Mouse (Mus musculus) cerebellum, postnatal 14 days (tissue): Measurements from ENCODE around the gene Borcs8.

Experiments
- DNase-seq, 2 experiments: peaks; one replicate each; pipeline ENCODE4 v3.0.0; 2021; ENCODE audit warnings: mixed read lengths in 2 of 2

Gene Borcs8

DNA sequence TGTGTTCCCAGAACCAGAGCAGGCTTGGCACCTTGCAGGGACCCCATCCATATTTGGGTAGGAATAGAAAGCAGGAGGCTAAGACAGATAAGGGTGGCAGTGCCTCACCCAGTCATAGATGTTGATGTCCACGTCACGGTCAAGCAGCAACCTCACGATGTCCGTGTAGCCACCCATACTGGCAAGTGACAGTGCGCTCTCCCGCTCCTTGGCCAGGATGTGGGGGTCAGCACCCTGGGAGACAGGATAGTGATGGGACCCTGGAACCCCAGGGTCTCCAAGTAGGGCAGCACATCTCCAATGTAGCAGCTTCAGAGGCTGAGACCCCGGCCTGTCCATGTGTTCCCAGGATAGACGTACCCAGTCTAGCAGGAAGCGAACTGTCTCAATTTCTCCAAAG lies 4.4 kb upstream of the Borcs8 start:
- no peak for DNase-seq

- DNase-seq: no peak
Measured at GRCm38 (mm10) chr8:70136591-70136990, 2.7 kb upstream of the Borcs8 start.

GRCm38 (mm10) chr8:70137890-70138289 lies 1.4 kb upstream of the Borcs8 start:
- no peak for DNase-seq

DNA sequence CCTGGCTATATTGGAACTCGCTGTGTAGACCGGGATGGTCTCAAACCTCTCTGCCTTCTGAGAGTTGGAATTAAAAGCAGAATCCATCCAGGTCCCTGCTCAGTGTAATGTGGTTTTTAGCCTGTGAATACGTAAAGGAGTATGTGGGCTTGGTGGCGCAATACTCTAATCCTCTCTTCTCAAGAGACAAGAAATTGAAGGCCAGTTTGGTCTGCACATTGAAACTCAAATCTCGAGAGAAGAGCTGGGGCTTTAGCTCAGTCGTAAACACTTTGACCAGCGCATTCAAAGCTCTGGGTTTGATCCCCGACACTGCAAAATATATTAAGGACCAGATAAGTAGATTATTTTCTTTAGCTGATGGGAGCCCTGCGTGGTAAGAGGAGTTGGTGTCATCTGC lies 682 bp downstream of the Borcs8 start:
- DNase-seq: no peak

DNA sequence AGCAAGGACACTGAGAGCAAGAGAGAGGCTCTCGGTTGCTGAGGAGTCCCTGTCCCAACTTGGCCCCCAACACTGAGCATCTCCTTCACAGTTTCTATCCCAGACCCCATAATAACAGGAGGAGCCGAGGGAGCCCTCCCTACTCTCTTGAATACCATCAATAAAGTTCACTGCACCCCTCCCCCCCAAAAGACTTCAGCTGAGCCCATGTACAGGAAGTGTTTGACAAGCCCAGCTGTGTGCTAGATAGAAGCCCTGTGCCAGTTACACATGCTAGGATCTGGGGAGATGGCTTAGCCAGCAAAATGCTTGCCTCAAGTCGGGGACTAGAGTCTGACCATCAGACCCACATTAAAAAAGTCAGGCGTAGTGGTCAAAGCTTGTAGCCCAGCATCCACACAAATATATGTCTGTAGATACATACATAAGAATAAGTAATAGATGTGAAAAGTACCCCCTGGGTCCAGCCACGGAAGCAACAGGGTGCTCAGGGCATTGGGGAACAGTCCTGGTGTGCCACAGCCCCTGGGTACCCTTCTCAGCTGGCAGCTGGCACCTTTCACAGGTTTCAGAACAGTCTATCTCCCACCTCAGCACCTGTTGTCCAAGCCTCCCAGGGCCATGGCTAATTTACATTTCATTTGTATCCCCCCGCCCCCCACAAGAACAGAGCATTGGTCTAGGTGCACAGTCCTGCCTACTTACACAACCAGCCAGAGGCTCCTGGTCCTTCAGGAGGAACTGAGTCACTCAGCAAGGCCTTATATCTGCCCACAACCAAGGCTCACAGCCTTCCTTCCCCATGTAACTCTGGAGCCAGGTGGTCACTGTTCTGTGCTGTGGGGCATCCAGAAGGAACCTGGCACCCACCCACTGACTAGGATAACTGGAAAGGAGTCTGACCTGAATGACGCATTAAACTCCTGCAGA lies 8.6 kb downstream of the Borcs8 start:
- no peak for DNase-seq

- DNase-seq: no peak
Measured at GRCm38 (mm10) chr8:70150158-70150557, 10.9 kb downstream of the Borcs8 start.

DNA sequence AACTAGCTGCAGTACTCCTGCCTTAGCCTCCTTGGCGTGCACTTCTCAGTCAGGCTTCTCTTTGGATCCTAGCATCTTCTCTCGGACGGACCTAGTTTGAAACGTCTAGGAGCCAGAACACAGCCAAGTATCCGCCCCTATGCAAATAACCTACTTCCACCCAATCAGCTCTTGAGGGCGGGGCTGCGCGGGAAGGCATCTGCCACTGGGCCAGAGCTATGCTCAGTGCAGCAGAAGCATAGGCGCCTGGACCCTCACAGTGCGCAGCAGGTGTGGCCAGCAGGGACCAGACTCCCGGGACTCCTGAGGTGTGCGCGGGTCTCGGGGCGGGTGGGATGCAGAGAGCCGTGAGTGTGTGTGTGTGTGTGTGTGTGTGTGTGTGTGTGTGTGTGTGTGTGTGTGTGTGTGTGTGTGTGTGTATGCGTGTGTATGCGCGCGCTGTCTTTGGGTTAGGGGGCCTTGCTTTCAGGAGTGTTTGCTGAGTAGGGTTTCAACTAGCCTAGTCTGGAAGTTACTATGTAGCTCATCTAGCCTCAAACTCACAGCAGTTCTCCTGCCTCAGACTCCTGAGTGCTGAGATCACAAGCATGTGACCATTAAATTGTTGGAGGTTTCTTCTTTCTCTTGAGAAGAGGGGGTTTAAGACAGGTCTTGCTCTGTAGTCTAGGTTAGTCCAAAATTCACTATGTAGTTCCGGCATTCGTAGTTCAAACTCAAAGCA lies 13.4 kb downstream of the Borcs8 start:
- DNase-seq: peak; percentile 63 to 74

DNA sequence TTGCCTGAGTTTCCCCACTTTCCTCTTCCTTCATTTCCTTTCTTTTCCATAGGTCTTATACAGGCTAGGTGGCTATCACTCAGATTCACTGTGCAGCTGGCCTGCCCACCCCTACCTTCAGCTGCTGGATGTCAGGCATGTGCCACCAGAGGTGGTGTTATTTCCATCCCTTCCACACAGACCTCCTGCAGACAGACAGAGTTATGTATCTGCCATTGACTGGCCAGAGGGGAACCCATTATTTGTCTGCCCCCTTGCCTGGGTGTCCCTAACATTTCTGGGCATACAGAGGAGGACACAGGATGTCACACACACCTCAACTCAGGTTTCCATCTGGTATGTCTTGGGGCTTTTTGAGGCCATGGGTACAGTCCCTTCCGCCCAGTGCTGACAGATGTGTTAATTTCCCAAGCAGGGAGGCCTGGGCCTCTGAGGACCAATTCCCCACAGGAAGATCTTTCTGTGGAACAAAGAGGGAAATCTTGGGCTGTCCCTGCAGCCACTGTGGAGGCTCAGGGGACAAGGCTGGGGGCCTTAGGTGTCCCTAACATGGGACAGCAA lies 18.0 kb downstream of the Borcs8 start:
- DNase-seq: no peak

- peak; percentile 57 to 60 for DNase-seq
Measured at GRCm38 (mm10) chr8:70158069-70158853, 19.0 kb downstream of the Borcs8 start.

DNA sequence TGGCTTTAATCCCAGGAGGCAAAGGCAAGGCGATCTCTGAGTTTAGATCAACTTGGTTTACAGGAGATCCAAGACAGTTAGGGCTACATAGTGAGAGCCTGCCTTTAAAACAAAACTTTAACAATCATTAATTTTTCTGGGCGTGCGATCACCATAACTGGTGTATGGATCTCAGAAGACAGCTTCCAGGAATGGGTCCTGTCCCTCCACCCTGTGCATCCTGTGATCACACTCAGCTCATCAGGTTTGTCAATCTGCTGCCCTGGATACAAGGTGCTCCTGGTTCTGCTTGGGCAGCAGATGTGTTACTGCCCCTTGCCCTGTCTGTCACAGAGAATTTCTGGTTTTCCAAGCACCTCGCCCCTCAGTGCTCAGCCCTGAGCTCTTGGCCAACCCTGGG lies 19.9 kb downstream of the Borcs8 start:
- no peak for DNase-seq

GRCm38 (mm10) chr8:70160015-70160414 lies 20.7 kb downstream of the Borcs8 start:
- no peak for DNase-seq

DNA sequence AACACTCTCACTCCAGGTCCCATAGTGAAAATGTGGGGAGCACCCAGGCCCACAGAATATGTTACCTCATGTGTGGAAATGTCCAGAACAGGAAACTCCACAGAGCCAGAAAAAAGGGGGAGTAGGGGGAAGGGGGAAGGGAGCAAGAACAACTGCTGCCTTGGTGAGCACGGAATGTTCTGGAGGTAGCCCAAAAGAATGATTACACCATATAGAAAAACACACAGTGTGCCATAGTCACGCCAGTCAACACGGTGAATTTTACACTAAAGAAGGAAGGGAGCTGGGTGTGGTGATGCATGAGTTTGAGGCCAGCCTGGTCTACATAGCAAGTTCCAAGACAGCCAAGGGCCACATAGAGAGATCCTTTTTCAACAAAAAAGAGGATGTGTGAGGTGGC lies 24.0 kb downstream of the Borcs8 start:
- no peak for DNase-seq

DNA sequence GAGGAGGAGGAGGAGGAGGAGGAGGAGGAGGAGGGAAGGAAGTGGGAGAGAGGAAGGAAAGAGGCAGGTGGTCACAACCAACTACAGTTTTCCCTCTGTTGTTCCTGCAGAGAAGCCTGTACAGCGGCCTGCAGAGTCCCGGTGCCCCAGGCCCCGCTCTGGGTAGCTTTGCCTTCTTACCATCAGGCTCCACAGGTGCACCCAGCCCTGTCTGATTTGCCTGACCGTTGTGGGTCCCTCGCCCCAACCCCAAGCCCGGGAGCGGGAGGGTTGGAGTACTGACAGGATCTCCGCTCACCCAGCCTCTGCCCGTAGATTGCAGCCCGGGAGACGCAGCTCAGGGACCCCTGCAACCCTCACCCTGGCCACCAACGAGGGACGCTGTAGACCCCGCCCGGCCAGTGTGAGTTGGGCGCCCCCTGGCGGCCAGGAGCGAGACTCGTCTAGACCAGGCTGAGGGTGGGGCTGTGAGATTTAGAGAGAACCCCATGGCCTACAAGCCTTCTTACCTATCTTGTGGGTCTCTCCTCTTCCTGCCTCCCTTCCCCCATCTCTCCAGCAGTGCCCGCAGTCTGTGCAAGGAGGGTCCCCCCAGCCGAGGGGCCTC lies 27.3 kb downstream of the Borcs8 start:
- peak; percentile 83 to 89 for DNase-seq

- no peak for DNase-seq
Measured at GRCm38 (mm10) chr8:70170116-70170515, 30.8 kb downstream of the Borcs8 start.

DNA sequence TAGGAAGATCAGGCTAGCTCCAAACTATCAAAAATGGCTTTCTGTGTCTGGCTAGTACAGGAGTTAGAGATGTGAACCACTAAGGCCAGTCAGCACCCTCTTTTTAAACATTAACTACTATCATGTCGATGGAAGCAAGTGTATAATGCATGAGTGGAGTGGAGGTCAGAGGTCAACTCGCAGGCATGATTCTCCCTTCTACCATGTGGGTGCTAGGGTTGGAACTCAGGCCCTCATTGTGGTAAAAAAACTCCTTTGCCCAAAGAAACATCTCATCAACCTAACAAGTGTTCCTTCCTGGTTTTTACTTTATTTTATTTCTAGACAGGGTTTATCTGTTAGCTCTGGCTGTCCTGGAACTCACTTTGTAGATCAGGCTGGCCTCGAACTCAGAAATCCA lies 31.4 kb downstream of the Borcs8 start:
- no peak for DNase-seq

DNA sequence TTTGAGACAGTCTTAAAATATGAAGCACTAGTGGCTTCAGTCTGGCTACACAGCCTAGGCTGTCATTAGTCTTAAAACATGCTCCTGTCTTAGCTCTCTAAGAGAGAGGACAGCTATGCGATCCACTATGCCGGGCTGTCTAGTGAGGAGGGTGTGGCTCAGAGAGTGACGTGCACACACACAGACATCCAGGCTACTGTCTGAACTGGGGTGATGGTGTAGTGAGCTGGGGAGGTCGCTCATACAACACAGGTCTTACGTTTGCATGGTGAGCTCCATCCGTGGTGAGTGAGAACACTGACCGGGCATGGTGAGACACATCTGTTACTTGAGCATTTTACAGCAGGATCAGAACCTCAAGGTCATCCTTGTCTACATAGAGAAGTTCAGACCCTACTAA lies 31.9 kb downstream of the Borcs8 start:
- DNase-seq: no peak

DNA sequence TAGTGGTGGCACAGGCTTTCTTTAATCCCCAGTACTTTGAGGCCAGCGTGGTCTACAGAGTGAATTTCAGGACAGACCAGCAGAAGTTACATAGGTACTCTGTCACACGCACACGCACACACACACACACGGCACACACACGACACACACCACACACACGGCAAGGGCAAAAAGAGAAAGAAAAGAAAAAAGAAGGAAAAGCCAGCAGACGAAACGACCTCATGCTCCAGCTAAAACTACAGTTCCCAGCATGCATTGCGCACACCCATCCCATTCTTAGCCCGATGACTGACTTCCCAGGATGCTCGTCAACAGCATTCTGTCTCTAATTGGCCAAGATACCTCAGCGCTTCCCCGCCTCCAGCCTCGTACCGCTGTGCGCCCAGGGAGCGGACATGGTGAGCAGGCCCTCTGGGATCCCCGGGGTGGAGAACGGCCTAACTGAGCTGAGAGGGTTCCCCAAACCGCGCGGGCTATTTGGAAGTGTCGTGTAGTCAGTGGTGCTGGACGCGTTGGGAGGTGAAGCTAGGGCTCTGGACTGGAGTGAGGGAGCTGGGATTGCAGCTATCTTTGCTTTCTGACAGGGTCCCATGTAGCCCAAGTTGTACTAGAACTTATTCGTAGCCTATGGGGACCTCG lies 32.9 kb downstream of the Borcs8 start, which contains the start of gene Tmem161a:
Gene Tmem161a (plus strand): TSS at position 314 of the 639 bp plus-strand sequence.
- peak; percentile 92 for DNase-seq

GRCm38 (mm10) chr8:70173320-70173719 lies 34.0 kb downstream of the Borcs8 start:
- no peak for DNase-seq

DNA sequence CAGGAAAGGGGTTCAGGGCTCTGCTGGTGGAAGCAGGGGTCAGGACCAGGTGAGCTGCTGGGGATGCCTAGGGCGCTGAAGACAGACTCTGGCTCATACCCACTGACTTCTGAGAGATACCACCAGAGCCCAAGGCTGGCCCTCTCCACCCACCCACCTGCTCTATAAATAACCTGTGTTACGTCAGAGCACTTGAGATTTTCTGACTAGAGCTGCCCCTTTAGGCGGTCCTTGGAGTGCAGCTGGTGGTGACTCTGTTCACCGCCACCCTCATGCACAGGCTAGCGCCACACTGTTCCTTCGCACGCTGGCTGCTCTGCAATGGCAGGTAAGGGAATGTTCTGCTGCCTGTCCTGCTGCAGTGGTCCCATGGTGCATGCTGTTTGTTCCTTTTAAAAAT lies 34.8 kb downstream of the Borcs8 start:
- no peak for DNase-seq

DNA sequence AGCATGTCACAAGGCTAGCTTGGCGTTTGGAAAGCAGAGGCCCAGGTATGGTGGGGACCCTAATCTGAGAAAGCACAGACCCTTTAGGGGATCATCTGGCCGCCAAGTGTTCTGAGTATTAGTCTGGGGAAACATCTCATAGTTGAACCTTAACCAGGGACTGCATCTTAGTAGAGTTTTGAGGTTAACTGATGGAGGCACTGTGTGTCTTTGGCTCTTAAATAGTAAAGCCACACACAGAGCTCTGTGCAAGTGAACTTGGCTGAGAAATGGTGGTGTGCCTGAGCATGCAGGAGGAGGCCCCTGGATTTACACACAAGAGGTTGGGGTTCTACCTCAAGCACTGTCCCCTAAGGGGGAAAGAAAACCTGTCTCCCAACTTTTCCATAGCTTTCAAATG lies 38.9 kb downstream of the Borcs8 start:
- DNase-seq: no peak

GRCm38 (mm10) chr8:70179082-70179481 lies 39.8 kb downstream of the Borcs8 start:
- DNase-seq: peak in 1 of 2 experiments; percentile 27
